Comparison of ENCODE assay signal across 35 mouse cellular contexts in the genomic region with DNA sequence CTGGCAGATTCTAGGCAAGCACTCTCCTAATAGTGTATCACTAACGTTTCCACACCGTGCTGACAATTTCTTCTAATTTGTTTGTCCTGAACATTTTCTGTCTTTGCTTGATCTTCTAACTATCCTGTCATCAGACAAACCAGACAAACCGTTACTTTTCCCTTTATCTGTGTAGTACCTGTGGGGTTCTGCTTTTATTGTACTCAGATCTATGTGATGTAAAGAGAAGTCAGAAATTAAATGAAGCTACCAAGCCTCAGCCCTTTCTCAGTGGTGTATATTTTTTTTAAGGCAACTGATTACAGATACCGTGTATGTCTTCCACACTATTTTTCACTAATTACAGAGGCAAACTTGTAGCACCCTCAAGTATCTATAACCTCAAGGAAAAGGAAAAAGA.
"Had no signal": no experiment of that assay in that cellular context is flagged by ENCODE, and none has a peak within 500 bp of the region (broad histone marks: within the 10 kb centered on the region; RNA-seq: fewer than 3 reads in every experiment).

No protein-coding gene starts in this region.

- H3K4me2 ChIP-seq: heart, embryonic 11.5 days; heart, embryonic 12.5 days; heart, embryonic 13.5 days; heart, embryonic 15.5 days; hindbrain, embryonic 12.5 days; hindbrain, embryonic 14.5 days; hindbrain, embryonic 15.5 days; intestine, embryonic 15.5 days; kidney, embryonic 15.5 days had no signal

- H3K9ac ChIP-seq: heart, embryonic 12.5 days; heart, embryonic 13.5 days; heart, embryonic 15.5 days; hindbrain, embryonic 12.5 days; hindbrain, embryonic 14.5 days; hindbrain, embryonic 15.5 days; intestine, embryonic 15.5 days; kidney, embryonic 15.5 days had no signal

- H3K9me3 ChIP-seq: heart, embryonic 10.5 days; heart, embryonic 12.5 days; heart, embryonic 13.5 days; heart, embryonic 15.5 days; hindbrain, embryonic 10.5 days; hindbrain, embryonic 12.5 days; hindbrain, embryonic 15.5 days; intestine, embryonic 15.5 days; kidney, embryonic 15.5 days had no signal

- H3K27me3 ChIP-seq: heart, embryonic 12.5 days; heart, embryonic 13.5 days; heart, embryonic 15.5 days; hindbrain, embryonic 12.5 days; hindbrain, embryonic 15.5 days; intestine, embryonic 15.5 days; kidney, embryonic 15.5 days had no signal

- ATAC-seq: hindbrain, embryonic 16.5 days; hindbrain, postnatal 0 days; inflammation-experienced regulatory T-cells, adult 6 months; intestine, embryonic 15.5 days; intestine, embryonic 16.5 days; intestine, postnatal 0 days had no signal

- H3K4me3 ChIP-seq: heart, embryonic 10.5 days; heart, embryonic 12.5 days; heart, embryonic 13.5 days; heart, embryonic 15.5 days; hindbrain, embryonic 10.5 days; hindbrain, embryonic 12.5 days; hindbrain, embryonic 15.5 days; intestine, embryonic 15.5 days; kidney, embryonic 15.5 days; layer of hippocampus, adult 2 months; left cerebral cortex, adult 2 months had no signal

- H3K36me3 ChIP-seq: heart, embryonic 10.5 days; heart, embryonic 12.5 days; heart, embryonic 13.5 days; heart, embryonic 15.5 days; hindbrain, embryonic 10.5 days; hindbrain, embryonic 12.5 days; hindbrain, embryonic 15.5 days; intestine, embryonic 15.5 days; kidney, embryonic 15.5 days had no signal

- H3K4me1 ChIP-seq: heart, embryonic 10.5 days; heart, embryonic 12.5 days; heart, embryonic 15.5 days; hindbrain, embryonic 10.5 days; hindbrain, embryonic 12.5 days; hindbrain, embryonic 15.5 days; intestine, embryonic 15.5 days; kidney, embryonic 15.5 days had no signal

- DNase-seq: heart, postnatal 10 days; heart, postnatal 14 days; heart, postnatal 36 days; heart, postnatal 4 days; kidney, adult 11 months; kidney, adult 18-20 months; kidney, adult 2 months; kidney, adult 8-10 months; kidney, adult 9 months; kidney, postnatal 10 days; kidney, postnatal 14 days; kidney, postnatal 25 days; kidney, postnatal 36 days; kidney, postnatal 4 days; layer of hippocampus, adult 9-11 months; layer of hippocampus, postnatal 36 days had no signal

- H3K27ac ChIP-seq: heart, embryonic 10.5 days; heart, embryonic 13.5 days; heart, embryonic 15.5 days; hindbrain, embryonic 10.5 days; hindbrain, embryonic 12.5 days; hindbrain, embryonic 14.5 days; hindbrain, embryonic 15.5 days; hindbrain, postnatal 0 days; intestine, embryonic 15.5 days; kidney, embryonic 15.5 days; kidney, postnatal 0 days; layer of hippocampus, adult 2 months; left cerebral cortex, adult 2 months had no signal
